Mouse (Mus musculus) stomach, postnatal 0 days (tissue): ENCODE measurements around the gene Tnip2.

ENCODE experiments used
- CTCF ChIP-seq: IDR thresholded peaks from 2 replicates; pipeline ENCODE4 v1.5.1; 2016; ENCODE audit warnings: antibody characterized with exemption, low read depth, mild to moderate bottlenecking, moderate library complexity
- EP300 ChIP-seq: optimal IDR thresholded peaks from 2 replicates; pipeline ENCODE3; 2016; ENCODE audit warnings: antibody characterized with exemption

- TF ChIP-seq CTCF (no peak), EP300 (no peak)
Measured at GRCm38 (mm10) chr5:34538079-34538478, 24.3 kb upstream of the Tnip2 start.
